Mouse (Mus musculus): Measurements from ENCODE around the gene Trim25.
"Not testable (repeated sequence)": the region's sequence is repeated elsewhere in the genome, so short reads cannot be mapped to it uniquely, and the experiment has no call there.

Trim25 gene

DNA sequence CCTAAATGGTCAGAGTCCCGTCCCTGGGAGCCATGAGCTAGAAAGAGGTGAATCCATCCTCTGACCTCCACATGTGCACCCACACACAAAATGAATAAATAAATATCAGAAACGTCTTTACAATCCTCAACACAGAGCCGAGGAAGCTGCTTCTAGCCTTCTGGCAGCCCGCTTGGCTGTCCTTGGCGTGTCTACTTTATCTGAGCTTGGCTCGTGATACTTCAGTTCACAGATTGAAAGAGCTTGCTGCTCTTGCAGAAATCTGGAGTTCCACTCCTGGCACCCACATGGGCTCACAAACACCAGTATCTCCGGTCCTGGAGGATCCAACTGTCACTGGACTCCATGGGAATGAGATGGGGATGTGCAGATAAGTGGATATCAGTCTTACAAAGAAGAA, 22.5 kb downstream of the Trim25 start:
- in situ Hi-C loops (cut with MboI, MseI): no loop called here

DNA sequence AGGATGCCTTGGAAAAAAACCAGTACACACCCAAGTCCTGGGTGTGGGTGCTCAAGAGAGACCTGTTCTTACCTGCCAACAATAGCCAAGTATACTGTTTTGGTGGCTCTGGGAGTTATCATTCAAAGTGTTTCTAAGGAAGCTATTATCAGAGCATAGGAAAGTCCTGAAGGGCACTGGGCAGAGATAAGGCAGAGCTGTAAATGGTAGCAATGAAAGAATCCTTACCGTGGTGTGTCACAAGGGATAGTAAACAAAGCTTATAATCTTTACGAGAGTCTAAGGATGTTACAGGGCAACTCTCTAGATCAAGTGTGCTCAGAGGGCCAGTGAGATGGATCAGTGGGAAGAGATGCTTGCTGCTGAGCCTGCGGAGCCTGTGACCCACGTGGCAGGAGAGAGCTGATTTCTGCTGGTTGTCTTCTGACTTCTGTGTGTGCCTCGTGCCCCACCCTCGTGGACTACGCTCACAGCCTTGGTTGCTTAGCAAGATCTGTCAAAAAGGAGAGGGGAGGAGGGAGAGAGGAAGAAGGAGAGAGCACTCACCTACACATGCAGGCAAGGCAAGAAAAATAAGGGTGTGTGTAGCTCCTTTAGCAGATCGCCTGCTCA, 23.1 kb downstream of the Trim25 start:
- in situ Hi-C loops (cut with MboI, MseI): no loop called here

GRCm38 (mm10) chr11:89023477-89023876, 24.3 kb downstream of the Trim25 start:
- in situ Hi-C loops (cut with MboI, MseI): no loop called here

GRCm38 (mm10) chr11:89024181-89024881, 25.2 kb downstream of the Trim25 start:
- in situ Hi-C loops (cut with MboI, MseI): no loop called here

- in situ Hi-C loops (cut with MboI, MseI): no loop called here
These were observed 26.4 kb downstream of the Trim25 start for GRCm38 (mm10) chr11:89025603-89026002.

GRCm38 (mm10) chr11:89026117-89026516, 26.9 kb downstream of the Trim25 start:
- in situ Hi-C loops (cut with MboI, MseI): no loop called here

DNA sequence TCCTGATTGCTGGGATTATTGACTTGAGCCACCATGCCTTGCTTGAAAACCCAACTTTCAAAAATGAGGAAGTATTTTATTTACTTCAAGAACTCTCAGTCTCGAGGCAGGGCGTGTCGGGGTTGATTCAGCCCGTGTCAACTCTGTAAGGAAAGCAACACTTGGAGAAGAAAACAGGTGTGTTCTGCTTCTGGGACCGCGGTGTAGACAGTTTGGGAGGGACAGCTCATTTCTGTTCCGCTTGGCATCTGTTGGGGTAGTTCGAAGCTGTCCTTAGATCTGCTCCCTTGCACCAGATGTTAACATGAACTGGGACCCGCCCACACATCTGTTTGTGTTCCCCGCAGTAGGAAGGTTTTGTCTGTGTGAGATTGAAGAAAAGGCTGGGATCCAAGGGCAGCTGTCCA, 28.8 kb downstream of the Trim25 start:
- in situ Hi-C loops (cut with MboI, MseI): no loop called here

- in situ Hi-C loops (cut with MboI, MseI): no loop called here
These were observed 29.8 kb downstream of the Trim25 start for GRCm38 (mm10) chr11:89028871-89029405.

DNA sequence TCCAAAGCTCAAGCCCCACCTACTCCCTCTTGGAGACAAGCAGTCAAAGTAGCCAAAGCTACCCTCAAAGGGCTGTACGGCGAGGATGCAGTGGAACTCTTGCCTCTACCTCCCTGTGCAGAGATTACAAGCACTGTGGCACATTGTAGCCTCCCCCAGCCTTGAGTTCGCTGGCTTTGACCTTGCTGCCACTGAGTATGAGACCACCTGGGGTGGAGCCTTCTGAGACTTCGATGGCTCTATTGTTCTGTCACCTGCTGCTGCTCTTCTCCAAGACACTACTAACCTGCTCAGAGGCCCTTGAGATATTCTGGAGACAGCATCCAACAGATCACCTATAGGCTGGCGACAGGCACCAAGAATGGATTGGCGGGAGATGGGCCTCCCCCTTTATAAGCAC, 31.4 kb downstream of the Trim25 start:
- in situ Hi-C loops (cut with MboI, MseI): no loop called here

DNA sequence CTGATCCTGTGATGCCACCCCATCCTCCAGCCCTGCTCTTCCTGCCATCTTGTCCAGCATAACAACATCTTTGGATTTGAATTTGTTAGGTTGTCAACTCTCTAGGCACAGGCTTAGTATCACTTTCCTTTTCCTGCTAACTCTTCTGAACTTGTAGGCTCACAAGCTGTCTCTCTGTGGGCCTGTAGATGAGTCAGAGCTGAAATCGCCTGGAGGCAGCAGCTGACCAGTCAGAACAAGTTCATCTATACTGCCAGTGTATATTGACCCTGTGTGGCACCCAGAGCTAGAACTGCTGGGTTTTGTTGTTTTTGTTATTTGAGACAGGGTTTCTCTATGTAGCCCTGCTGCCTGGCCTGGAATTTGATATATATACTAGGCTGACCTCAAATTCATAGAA, 32.0 kb downstream of the Trim25 start:
- in situ Hi-C loops (cut with MboI, MseI): no loop called here

- in situ Hi-C loops (cut with MboI, MseI): no loop called here
These were observed 35.4 kb downstream of the Trim25 start for GRCm38 (mm10) chr11:89034592-89034991.

DNA sequence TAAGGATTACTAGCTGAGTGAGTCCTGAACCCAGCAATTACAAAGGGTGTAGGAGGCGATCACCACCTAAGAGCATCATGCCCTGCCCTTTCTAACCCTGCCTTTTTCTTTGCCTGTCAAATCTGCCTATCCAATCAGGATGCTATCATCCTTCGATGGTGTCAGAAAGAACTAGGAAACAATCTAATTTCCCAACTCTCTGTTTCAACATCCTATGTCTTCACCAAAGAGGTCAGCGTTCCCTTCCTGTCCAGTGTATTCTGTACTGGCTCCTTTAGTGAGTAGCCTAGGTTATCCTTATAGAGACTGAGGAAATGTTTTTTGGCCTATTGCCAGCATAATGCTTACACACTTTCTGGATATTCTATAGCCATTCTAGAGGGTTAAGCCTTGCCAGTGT, 36.4 kb downstream of the Trim25 start:
- in situ Hi-C loops (cut with MboI, MseI): loop anchor here (5.0 kb wide), 2 partner anchors 38 to 43 kb away; partner anchors contain the start of gene Trim25 (in 1 of the 2)

- in situ Hi-C loops (cut with MboI, MseI): loop anchor here (5.0 kb wide), 2 partner anchors 41 to 46 kb away; partner anchors contain the start of gene Trim25 (in 1 of the 2)
These were observed 39.3 kb downstream of the Trim25 start for GRCm38 (mm10) chr11:89038496-89038895.

DNA sequence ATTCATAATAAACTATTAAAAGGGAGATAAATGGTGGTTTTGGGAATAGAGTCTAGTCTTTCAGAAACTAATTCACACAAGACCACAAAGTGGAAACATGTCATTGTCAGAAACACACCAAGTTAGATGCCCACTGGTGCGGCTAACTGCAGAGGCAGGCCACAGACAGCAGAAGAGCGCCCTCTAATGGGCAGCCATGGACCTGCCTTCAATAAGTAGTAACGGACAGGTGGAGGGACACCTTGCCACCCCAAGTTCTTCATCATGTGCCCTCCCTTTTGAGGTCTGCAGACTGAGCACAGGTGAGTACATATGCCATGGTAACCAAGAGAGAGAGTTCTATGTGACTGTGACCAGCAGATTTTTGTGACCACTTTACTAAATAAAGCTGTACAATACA, 40.1 kb downstream of the Trim25 start:
- in situ Hi-C loops (cut with MboI, MseI): loop anchor here (5.0 kb wide), 2 partner anchors 42 to 47 kb away; partner anchors contain the start of gene Trim25 (in 1 of the 2)

- in situ Hi-C loops (cut with MboI, MseI): not testable (repeated sequence)
These were observed 41.9 kb downstream of the Trim25 start for GRCm38 (mm10) chr11:89041073-89041472.

DNA sequence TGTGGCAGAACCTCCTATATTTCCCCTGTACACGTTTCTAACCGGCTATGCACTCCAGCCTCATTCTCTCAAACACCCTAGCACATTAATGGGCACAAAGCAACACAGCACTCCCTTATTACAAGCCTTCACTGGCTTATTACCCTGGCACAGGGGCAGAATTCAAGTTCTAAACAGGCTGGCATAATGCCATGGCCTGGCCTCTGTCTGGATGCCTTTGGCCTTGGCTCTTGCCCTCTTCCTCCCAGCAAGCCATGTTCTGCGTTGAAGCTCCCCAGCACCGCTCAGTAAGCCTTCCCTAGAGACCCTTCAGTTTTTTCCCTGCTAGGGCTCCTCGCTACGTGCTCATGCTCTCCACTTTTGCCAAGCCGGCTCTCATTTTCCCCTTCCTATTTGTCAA, 43.9 kb downstream of the Trim25 start:
- in situ Hi-C loops (cut with MboI, MseI): no loop called here

- in situ Hi-C loops (cut with MboI, MseI): not testable (repeated sequence)
These were observed 46.3 kb downstream of the Trim25 start for GRCm38 (mm10) chr11:89045501-89045900.

DNA sequence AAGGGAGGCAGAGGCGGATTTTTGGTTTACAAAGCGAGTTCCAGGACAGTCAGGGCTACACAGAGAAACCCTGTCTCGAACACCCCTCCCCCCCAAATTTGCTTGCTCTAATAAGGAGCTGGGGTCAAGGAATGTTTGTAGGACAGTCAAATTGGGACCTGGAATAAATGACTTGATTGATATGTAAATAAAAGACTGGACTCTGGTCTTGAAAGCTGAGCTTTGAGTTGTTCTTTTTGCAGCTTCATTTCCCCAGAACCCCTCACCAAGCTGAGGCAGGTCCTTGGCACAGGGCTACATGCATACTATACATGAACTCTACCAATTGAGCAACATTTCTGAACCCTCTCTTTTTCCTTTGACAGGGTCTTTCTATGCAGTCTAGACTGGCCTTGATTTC, 46.8 kb downstream of the Trim25 start:
- in situ Hi-C loops (cut with MboI, MseI): no loop called here

- in situ Hi-C loops (cut with MboI, MseI): no loop called here
These were observed 52.6 kb downstream of the Trim25 start for GRCm38 (mm10) chr11:89051767-89052166.

GRCm38 (mm10) chr11:89055931-89056690, 56.9 kb downstream of the Trim25 start:
- in situ Hi-C loops (cut with MboI, MseI): no loop called here

GRCm38 (mm10) chr11:89058515-89059270, 59.5 kb downstream of the Trim25 start:
- in situ Hi-C loops (cut with MboI, MseI): no loop called here

Data from T-helper 17 cell (primary cell).